Mouse (Mus musculus): Measurements from ENCODE around the gene Aurkaip1.

DNA sequence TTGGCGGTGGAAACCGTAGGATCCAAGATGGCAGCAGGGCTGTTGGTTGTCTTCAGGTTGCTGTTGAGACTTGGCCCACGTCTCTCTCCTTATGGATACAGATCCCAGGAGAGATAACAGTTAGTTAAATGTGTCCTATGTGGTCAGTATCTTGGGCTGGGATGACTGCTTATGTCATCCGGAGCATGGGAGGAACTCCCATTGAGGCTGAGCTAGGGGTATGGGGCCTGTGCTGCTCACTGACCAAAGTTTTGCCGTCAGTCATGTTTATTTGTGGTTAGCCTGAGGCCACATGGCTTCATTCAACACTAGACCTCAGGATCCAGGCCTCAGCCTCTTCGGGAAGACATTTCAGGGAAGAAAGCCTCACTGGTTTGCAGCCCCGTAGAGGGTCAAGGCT is 40.3 kb downstream of the Aurkaip1 start:
- TF ChIP-seq CTCF (IDR thresholded peaks at IDR 0.05; ENCODE audit: borderline replicate concordance, extremely low read depth, insufficient read depth, insufficient read length), result no peak
- TF ChIP-seq POLR2A (IDR thresholded peaks at IDR 0.05; ENCODE audit: borderline replicate concordance, extremely low read depth, insufficient read depth, insufficient read length, poor library complexity, severe bottlenecking), result no peak
